Mouse (Mus musculus) left cerebral cortex, adult 2 months (tissue): ENCODE results near the gene Anks6. TPM values are rescaled to one million over a fixed set of nuclear protein-coding genes. Genes with fewer than 3 reads are reported as not detected.

ENCODE experiments used
- DNase-seq, 2 experiments: peaks; one replicate each; pipeline ENCODE4 v3.0.0; 2021 to 2022; ENCODE audit warnings: low spot score in 2 of 2, mixed read lengths in 1 of 2; ENCODE audit errors: extremely low spot score in 1 of 2
- H3K27ac ChIP-seq: fragments of 200-600 bp; 2 replicates; pipeline ENCODE4 v1.8.1; 2022
- H3K4me3 ChIP-seq: fragments of 200-600 bp; 2 replicates; pipeline ENCODE4 v1.8.1; 2022
- CTCF ChIP-seq: fragments of 200-600 bp; IDR thresholded peaks from 2 replicates; pipeline ENCODE4 v1.8.1; 2022; ENCODE audit warnings: antibody characterized with exemption, mild to moderate bottlenecking, moderate library complexity
- intact Hi-C: fragments of 180-260 bp; cut with DNase I; formaldehyde crosslinking; loops from one replicate; pipeline ENCODE4 v1.15.1; 2025
- total RNA-seq, 2 experiments: library from RNA; stranded (reverse); gene quantifications; 2 replicates each; pipeline ENCODE4 v1.2.3; 2021

Gene Anks6
- total RNA-seq, 2 experiments from 2014 or later, result 21.2 to 24.1 TPM

- intact Hi-C loops, result no loop called here
- TF ChIP-seq CTCF, result no peak; the same call in 1 of the 2 replicates
- no peak for DNase-seq
- no peak overlapping the region for H3K4me3 ChIP-seq
- H3K27ac ChIP-seq, result peak overlapping the region; percentile 73
Observed at GRCm38 (mm10) chr4:46982912-46983311, 74.3 kb downstream of the Anks6 start.

DNA sequence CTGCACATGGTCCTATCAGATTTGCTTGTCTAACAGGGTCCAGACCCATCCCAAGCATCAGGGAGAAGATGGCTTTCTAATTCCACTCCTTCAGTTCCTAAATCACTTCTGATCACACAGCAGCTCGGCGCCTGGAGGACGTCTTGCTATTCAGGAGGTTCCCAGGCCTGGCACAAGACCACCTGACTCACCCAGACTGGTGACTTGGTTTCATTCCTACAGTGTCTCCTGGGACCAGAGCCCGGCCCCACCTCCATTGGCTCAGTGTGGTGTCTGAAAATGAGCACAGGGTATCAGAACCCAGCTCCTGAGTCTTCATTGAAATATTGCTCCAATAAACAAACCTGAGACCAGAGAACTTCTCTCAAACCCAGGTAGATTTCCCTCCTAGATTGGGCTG lies 75.1 kb downstream of the Anks6 start:
- intact Hi-C loops, result no loop called here
- no peak for TF ChIP-seq CTCF
- peak in 1 of 2 experiments; percentile 48 for DNase-seq
- Histone ChIP-seq H3K27ac (peak overlapping the region; percentile 73), H3K4me3 (no peak overlapping the region)

DNA sequence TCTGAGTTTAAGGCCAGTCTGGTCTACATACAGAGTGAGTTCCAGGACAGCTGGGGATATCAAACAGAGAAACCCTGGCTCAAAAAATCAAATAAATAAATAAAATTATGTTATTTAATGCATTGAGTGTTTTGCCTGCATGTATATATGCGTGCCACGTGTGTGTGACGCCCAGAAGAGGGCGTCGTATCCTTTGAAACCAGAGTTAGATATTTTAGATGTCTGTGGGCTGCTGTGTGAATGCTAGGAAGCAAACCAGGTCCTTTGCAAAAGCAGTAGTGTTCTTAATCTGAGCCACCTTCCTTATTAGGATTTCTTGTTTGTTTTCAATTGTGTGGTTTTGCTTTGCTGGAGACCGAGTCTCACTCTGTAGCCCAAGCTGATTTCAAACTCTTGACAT lies 78.9 kb downstream of the Anks6 start:
- intact Hi-C loops, result no loop called here
- Histone ChIP-seq H3K4me3 (no peak overlapping the region), H3K27ac (no peak overlapping the region)
- no peak; the same call in 1 of the 2 replicates for TF ChIP-seq CTCF
- DNase-seq, result no peak

DNA sequence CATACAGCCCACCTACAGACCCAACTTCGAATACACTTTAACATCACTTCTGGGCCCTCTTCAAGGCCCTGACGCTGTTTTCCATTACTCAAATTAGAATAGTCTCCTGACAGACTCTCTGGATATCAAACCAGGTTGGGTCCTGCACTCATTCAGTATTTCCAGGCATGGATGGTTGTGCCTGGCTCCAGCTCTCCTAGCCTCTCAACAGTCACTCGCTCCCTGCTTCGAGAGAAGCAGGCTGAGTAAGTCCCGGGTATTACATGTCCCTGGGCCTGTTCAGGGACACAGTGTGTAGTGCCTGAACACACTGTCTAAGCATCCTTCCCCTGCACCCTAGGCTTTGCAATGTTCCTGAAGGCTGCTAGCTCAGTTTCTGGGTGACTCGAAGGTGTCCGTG lies 80.1 kb downstream of the Anks6 start:
- TF ChIP-seq CTCF, result no peak
- H3K4me3 ChIP-seq, result no peak overlapping the region
- DNase-seq, result no peak
- intact Hi-C loops, result no loop called here
- H3K27ac ChIP-seq, result peak overlapping the region; percentile 44

GRCm38 (mm10) chr4:46976671-46977071 lies 80.6 kb downstream of the Anks6 start:
- no peak overlapping the region for H3K4me3 ChIP-seq
- DNase-seq, result peak in 1 of 2 experiments; percentile 45
- H3K27ac ChIP-seq, result peak overlapping the region; percentile 7; the same call in 1 of the 2 replicates
- TF ChIP-seq CTCF, result no peak
- intact Hi-C loops, result no loop called here

GRCm38 (mm10) chr4:46973322-46973721 lies 83.9 kb downstream of the Anks6 start:
- TF ChIP-seq CTCF, result no peak
- DNase-seq, result no peak
- intact Hi-C loops, result no loop called here
- Histone ChIP-seq H3K27ac (no peak overlapping the region), H3K4me3 (no peak overlapping the region)

- Histone ChIP-seq H3K4me3 (no peak overlapping the region), H3K27ac (no peak overlapping the region)
- no peak for DNase-seq
- intact Hi-C loops, result no loop called here
- TF ChIP-seq CTCF, result no peak
Observed at GRCm38 (mm10) chr4:46967981-46968380, 89.2 kb downstream of the Anks6 start.

DNA sequence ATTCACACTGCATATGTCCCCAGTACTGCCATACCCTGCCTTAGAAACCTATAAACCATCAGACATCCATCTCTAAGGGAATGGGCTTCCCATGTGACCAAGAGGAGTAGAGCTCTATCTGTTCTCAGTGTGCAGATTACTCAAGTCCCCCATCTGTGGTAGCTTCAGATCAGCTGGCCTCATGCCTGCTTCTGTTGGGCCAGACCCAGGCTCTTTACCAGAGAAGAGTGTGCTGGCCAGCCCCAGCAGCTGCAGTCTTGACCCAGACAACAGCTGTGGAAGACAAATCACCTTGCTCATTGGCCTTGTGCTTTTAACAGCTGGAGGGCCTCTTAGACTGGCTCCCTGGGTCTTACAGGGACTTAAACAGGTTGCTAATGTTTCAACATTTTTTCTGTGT lies 90.7 kb downstream of the Anks6 start:
- no peak overlapping the region for H3K4me3 ChIP-seq
- intact Hi-C loops, result no loop called here
- TF ChIP-seq CTCF, result no peak
- no peak for DNase-seq
- no peak overlapping the region for H3K27ac ChIP-seq

Other genes starting within 250 kb of the Anks6 start
- 100 to 1,000 TPM; 258 to 266 TPM for gene Gabbr2, start 65.6 kb downstream of the Anks6 start, total RNA-seq
- under 1 TPM; 0.77 to 0.86 TPM for gene Galnt12, start 34.5 kb upstream of the Anks6 start, total RNA-seq
- 1 to 10 TPM; 6.1 to 6.7 TPM for gene Col15a1, start 150.7 kb upstream of the Anks6 start, total RNA-seq